Mouse (Mus musculus): ENCODE data around the gene Ano6.
"Not testable (repeated sequence)": the region's sequence is repeated elsewhere in the genome, so short reads cannot be mapped to it uniquely, and the experiment has no call there.

Ano6 gene

GRCm38 (mm10) chr15:95827465-95827971, 36.9 kb downstream of the Ano6 start:
- DNase-seq (ENCODE audit: low spot score in 2 of 2): no peak

GRCm38 (mm10) chr15:95828018-95828646, 37.5 kb downstream of the Ano6 start:
- not testable (repeated sequence) for DNase-seq (ENCODE audit: low spot score in 2 of 2)

GRCm38 (mm10) chr15:95828647-95829254, 38.1 kb downstream of the Ano6 start:
- DNase-seq (ENCODE audit: low spot score in 2 of 2): peak; percentile 51 to 65

- DNase-seq (ENCODE audit: low spot score in 2 of 2): no peak
Measured at GRCm38 (mm10) chr15:95829553-95830205, 39.0 kb downstream of the Ano6 start.

GRCm38 (mm10) chr15:95830206-95830560, 39.5 kb downstream of the Ano6 start:
- no peak for DNase-seq (ENCODE audit: low spot score in 2 of 2)

GRCm38 (mm10) chr15:95833292-95833691, 42.6 kb downstream of the Ano6 start:
- DNase-seq (ENCODE audit: low spot score in 2 of 2): no peak

GRCm38 (mm10) chr15:95836077-95836476, 45.4 kb downstream of the Ano6 start:
- DNase-seq (ENCODE audit: low spot score in 2 of 2): peak; percentile 37 to 48

- DNase-seq (ENCODE audit: low spot score in 2 of 2): no peak
Measured at GRCm38 (mm10) chr15:95836646-95837434, 46.2 kb downstream of the Ano6 start.

- no peak for DNase-seq (ENCODE audit: low spot score in 2 of 2)
Measured at GRCm38 (mm10) chr15:95837570-95837969, 46.9 kb downstream of the Ano6 start.

- no peak for DNase-seq (ENCODE audit: low spot score in 2 of 2)
Measured at GRCm38 (mm10) chr15:95838171-95839020, 47.8 kb downstream of the Ano6 start.

- no peak for DNase-seq (ENCODE audit: low spot score in 2 of 2)
Measured at GRCm38 (mm10) chr15:95839789-95840188, 49.1 kb downstream of the Ano6 start.

- no peak for DNase-seq (ENCODE audit: low spot score in 2 of 2)
Measured at GRCm38 (mm10) chr15:95843183-95843949, 52.7 kb downstream of the Ano6 start.

- no peak for DNase-seq (ENCODE audit: low spot score in 2 of 2)
Measured at GRCm38 (mm10) chr15:95844412-95844811, 53.8 kb downstream of the Ano6 start.

- DNase-seq (ENCODE audit: low spot score in 2 of 2): no peak
Measured at GRCm38 (mm10) chr15:95846102-95846501, 55.5 kb downstream of the Ano6 start.

GRCm38 (mm10) chr15:95848493-95849064, 57.9 kb downstream of the Ano6 start:
- no peak for DNase-seq (ENCODE audit: low spot score in 2 of 2)

- no peak for DNase-seq (ENCODE audit: low spot score in 2 of 2)
Measured at GRCm38 (mm10) chr15:95849513-95850411, 59.1 kb downstream of the Ano6 start.

- no peak for DNase-seq (ENCODE audit: low spot score in 2 of 2)
Measured at GRCm38 (mm10) chr15:95850546-95850945, 59.9 kb downstream of the Ano6 start.

- no peak for DNase-seq (ENCODE audit: low spot score in 2 of 2)
Measured at GRCm38 (mm10) chr15:95855051-95855844, 64.6 kb downstream of the Ano6 start.
